Mouse (Mus musculus) regulatory T cell (primary cell): ENCODE measurements around the gene Fut1.

Experiments
- in situ Hi-C: fragments of 300-600 bp; cut with MboI, MseI; formaldehyde crosslinking; loops from one replicate; pipeline ENCODE4 v1.15.1; 2025; ENCODE audit warnings: high pct_unique_total_duplicates

The Fut1 gene

DNA sequence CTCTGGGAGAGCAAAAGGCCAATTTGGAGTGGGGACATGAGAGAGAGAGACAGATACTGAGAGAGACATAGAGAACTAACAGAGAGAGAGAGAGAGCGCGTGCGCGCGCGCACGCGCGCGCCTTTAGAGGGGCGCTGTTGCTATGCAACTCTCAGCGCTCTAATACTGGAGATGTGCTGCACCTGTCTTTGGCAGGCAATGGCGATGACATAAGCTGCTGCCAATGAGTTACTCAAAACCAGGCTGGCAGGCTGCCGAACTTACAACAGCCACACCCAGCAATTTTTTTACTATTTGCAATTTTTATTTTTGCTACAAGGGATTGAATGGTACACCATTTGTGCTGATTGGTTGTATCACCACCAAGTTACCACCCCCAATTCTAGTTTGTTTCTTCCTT is 50.7 kb downstream of the Fut1 start:
- in situ Hi-C loops: no loop called here

DNA sequence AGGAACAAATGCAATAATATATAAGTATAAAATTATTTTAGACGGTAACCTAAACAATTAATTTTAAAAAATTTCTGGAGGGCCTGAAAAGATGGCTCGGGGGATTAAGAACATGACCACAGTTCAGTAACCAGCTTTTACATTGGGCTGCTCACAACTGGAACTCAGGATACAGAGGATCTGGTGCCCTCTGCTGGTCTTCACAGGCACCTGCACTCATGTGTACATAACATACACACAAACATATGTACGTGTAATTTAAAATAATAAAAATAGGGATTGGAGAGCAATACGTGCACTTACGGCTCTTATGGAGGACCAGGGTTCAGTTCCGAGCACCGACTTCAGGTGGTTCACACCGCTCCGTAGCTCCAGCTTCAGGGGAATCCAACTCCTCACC is 51.8 kb downstream of the Fut1 start:
- in situ Hi-C loops: no loop called here
